Mouse (Mus musculus): ENCODE data around the gene Stap1. TPM values are rescaled to one million over a fixed set of nuclear protein-coding genes. Genes with fewer than 3 reads are reported as not detected.
A peak's percentile ranks its signal among the peaks of the same experiment; 100 is the strongest.

Gene Stap1
- polyA plus RNA-seq, 1 experiment from 2014 or later = 0.32 TPM

DNA sequence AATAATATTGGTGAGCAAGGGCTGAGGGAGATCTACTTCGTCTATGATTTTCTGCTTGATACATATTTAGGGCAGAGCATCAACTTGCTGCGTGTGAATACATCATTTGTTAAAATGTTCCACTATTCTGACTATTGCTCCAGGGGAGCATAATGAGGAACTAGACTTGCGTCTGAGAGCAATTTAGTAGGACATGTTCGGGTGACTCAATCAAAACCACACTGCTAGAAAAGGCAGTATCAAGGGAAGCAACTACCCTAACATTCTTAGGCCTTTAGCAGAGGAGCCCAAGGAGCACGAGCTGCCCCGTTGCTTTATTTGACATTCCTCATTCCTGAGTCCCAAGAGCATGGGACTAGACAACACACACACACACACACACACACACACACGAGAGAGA, 13.4 kb downstream of the Stap1 start:
- Histone ChIP-seq H3K4me1 (no peaks in the 10 kb centered on the region), H3K4me3 (no peak overlapping the region), H3K27me3 (replicated peaks) (no peaks in the 10 kb centered on the region), H3K36me3 (no peaks in the 10 kb centered on the region), H3K9me3 (no peaks in the 10 kb centered on the region), H3K4me2 (no peak overlapping the region), H3K27ac (replicated peaks) (no peak overlapping the region), H3K9ac (no peak overlapping the region)
- 83% methylated on average over 7 of the region's 7 CpGs for WGBS
- no peak for ATAC-seq (ENCODE audit: extremely low read depth, insufficient number of reproducible peaks, low FRiP score, low TSS enrichment)

DNA sequence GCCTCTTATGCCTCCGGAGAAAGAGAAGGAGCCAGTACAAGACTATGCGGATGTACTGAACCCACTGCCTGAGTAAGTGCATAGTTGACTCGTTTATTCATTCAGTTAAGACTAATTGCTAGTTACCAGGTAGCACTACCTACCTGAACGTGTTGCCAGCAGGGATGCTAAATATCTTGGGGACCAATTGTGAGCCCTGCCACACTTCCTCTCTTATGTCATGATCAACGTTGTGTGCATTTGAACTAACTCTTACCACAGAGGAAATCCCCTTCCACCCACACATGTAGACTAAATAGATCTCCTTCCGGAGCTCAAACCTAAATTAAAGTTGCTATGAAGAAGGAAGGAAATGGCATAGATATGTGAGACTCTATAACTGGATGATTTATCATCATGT, 15.2 kb downstream of the Stap1 start:
- Histone ChIP-seq H3K9ac (no peak overlapping the region), H3K4me2 (no peak overlapping the region), H3K27me3 (replicated peaks) (no peaks in the 10 kb centered on the region), H3K9me3 (no peaks in the 10 kb centered on the region), H3K36me3 (no peaks in the 10 kb centered on the region), H3K4me1 (no peaks in the 10 kb centered on the region), H3K4me3 (no peak overlapping the region), H3K27ac (replicated peaks) (no peak overlapping the region)
- ATAC-seq (ENCODE audit: extremely low read depth, insufficient number of reproducible peaks, low FRiP score, low TSS enrichment) = no peak
- 72% methylated on average over 6 of the region's 6 CpGs for WGBS

- no peaks in the 10 kb centered on the region for H3K27me3 ChIP-seq (replicated peaks)
- no peak for ATAC-seq (ENCODE audit: extremely low read depth, insufficient number of reproducible peaks, low FRiP score, low TSS enrichment)
- no peak overlapping the region for H3K4me2 ChIP-seq
- no peaks in the 10 kb centered on the region for H3K9me3 ChIP-seq
- H3K9ac ChIP-seq = no peak overlapping the region
- no peak overlapping the region for H3K27ac ChIP-seq (replicated peaks)
- H3K4me3 ChIP-seq = no peak overlapping the region
- 37% methylated on average over 9 of the region's 9 CpGs for WGBS
- no peaks in the 10 kb centered on the region for H3K4me1 ChIP-seq
- no peaks in the 10 kb centered on the region for H3K36me3 ChIP-seq
These were observed 23.2 kb downstream of the Stap1 start for GRCm38 (mm10) chr5:86094754-86095153.

DNA sequence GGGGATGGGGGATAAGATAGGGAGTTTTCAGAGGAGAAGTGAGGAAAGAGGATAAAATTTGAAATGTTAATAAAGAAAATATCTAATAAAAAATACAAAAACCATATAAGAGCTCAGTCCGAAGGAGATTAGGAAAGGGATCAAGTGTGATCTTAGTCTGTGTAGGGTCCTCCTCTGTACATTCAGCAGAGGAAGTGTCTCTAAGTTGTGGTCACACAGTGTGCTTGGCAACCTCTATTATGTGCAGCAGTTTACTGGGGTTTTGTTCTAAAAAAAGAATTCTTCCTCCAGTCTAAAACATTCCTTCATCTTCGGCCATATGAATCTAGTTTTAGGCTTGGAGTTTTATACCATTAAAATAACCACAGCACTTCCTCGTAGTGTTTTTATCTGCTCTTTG, 27.4 kb downstream of the Stap1 start:
- ATAC-seq (ENCODE audit: extremely low read depth, insufficient number of reproducible peaks, low FRiP score, low TSS enrichment) = no peak
- H3K36me3 ChIP-seq = no peaks in the 10 kb centered on the region
- H3K9me3 ChIP-seq = no peaks in the 10 kb centered on the region
- H3K4me3 ChIP-seq = no peak overlapping the region
- no peaks in the 10 kb centered on the region for H3K27me3 ChIP-seq (replicated peaks)
- H3K4me2 ChIP-seq = no peak overlapping the region
- H3K4me1 ChIP-seq = 0 out of 2 replicates have a peak, but pooled peaks cover 4% of the 10 kb centered on the region
- H3K27ac ChIP-seq (replicated peaks) = no peak overlapping the region
- 69% methylated on average over 3 of the region's 3 CpGs for WGBS
- H3K9ac ChIP-seq = no peak overlapping the region

- 69% methylated on average over 3 of the region's 3 CpGs for WGBS
- Histone ChIP-seq H3K36me3 (peaks cover 3% of the 10 kb centered on the region; the same call in 1 of the 2 replicates), H3K4me2 (no peak overlapping the region), H3K4me1 (0 out of 2 replicates have a peak, but pooled peaks cover 4% of the 10 kb centered on the region), H3K27me3 (replicated peaks) (no peaks in the 10 kb centered on the region), H3K9me3 (no peaks in the 10 kb centered on the region), H3K27ac (replicated peaks) (no peak overlapping the region), H3K4me3 (no peak overlapping the region), H3K9ac (no peak overlapping the region)
- no peak for ATAC-seq (ENCODE audit: extremely low read depth, insufficient number of reproducible peaks, low FRiP score, low TSS enrichment)
These were observed 29.1 kb downstream of the Stap1 start for GRCm38 (mm10) chr5:86100621-86101020.

DNA sequence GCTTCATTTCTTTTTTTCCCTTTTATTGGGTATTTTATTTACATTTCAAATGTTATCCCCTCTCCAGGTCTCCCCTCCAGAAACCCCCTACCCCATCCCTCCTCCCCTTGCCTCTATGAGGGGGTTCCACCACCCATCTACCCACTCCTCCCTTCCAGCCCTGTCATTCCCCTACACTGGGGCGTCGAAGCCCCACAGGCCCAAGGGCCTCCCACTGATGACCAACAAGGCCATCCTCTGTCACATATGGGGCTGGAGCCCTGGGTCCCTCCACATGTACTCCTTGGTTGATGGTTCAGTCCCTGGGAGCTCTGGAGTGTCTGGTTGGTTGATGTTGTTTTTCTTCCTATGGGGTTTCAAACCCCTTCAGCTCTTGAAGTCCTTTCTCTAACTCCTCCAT, 30.6 kb downstream of the Stap1 start:
- 0 out of 2 replicates have a peak, but pooled peaks cover 4% of the 10 kb centered on the region for H3K4me1 ChIP-seq
- H3K27me3 ChIP-seq (replicated peaks) = no peaks in the 10 kb centered on the region
- ATAC-seq (ENCODE audit: extremely low read depth, insufficient number of reproducible peaks, low FRiP score, low TSS enrichment) = no peak
- no peak overlapping the region for H3K27ac ChIP-seq (replicated peaks)
- peaks cover 11% of the 10 kb centered on the region for H3K36me3 ChIP-seq
- H3K9ac ChIP-seq = no peak overlapping the region
- H3K4me3 ChIP-seq = no peak overlapping the region
- no peaks in the 10 kb centered on the region for H3K9me3 ChIP-seq
- H3K4me2 ChIP-seq = no peak overlapping the region
- WGBS = 88% methylated on average over 2 of the region's 2 CpGs

DNA sequence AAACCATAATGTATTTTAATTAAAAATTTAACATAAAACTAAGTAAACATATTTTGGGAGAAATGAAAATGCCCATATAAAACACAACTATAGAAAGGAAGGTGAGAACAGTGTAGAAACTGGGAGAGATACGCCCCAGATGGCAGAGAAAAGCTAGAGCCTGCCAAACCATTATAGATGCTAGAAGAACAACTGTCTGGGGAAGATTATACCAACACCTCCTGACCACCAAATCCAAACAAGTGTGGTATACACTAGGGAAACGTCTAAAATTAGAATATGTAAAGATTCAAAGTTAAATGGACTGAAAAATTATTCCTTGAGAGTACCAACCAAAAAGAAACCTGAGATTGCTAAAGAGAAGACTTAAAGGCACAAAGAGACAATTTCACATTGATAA, 35.1 kb downstream of the Stap1 start:
- ATAC-seq (ENCODE audit: extremely low read depth, insufficient number of reproducible peaks, low FRiP score, low TSS enrichment) = no peak
- Histone ChIP-seq H3K27ac (replicated peaks) (no peak overlapping the region), H3K36me3 (peaks cover 32% of the 10 kb centered on the region), H3K9me3 (no peaks in the 10 kb centered on the region), H3K4me3 (no peak overlapping the region), H3K9ac (no peak overlapping the region), H3K4me1 (no peaks in the 10 kb centered on the region), H3K27me3 (replicated peaks) (no peaks in the 10 kb centered on the region), H3K4me2 (no peak overlapping the region)
- 81% methylated on average over 2 of the region's 2 CpGs for WGBS

GRCm38 (mm10) chr5:86111074-86111473, 39.5 kb downstream of the Stap1 start:
- ATAC-seq (ENCODE audit: extremely low read depth, insufficient number of reproducible peaks, low FRiP score, low TSS enrichment) = no peak
- H3K4me2 ChIP-seq = no peak overlapping the region
- peaks cover 12% of the 10 kb centered on the region for H3K4me1 ChIP-seq
- peaks cover 35% of the 10 kb centered on the region for H3K36me3 ChIP-seq
- no peak overlapping the region for H3K27ac ChIP-seq (replicated peaks)
- H3K27me3 ChIP-seq (replicated peaks) = no peaks in the 10 kb centered on the region
- no peaks in the 10 kb centered on the region for H3K9me3 ChIP-seq
- WGBS = 86% methylated on average over 1 of the region's 1 CpGs
- no peak overlapping the region for H3K4me3 ChIP-seq
- H3K9ac ChIP-seq = no peak overlapping the region

DNA sequence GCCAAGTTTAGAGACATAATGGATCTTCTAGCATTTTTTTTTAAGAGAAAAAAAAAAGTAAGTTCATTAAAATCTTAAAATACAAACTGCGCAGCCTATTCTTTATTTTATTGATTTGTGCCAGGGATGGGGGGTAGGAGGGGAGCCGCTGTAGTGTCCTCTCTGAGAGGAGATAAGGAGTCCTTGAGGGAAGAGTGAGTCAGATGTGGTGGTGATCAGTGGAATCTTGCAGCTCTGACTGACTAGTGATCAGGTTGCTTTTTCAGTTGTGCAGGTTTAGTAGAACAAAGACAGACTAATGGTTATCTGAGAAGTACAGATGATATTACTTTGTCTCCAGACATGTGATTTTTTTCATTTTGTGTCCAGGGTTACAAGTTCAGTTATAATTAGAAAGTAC, 41.5 kb downstream of the Stap1 start:
- no peak overlapping the region for H3K4me3 ChIP-seq
- 0 out of 2 replicates have a peak overlapping the region, but pooled peaks have one; percentile 18 for H3K4me2 ChIP-seq
- H3K27ac ChIP-seq (replicated peaks) = 0 out of 2 replicates have a peak overlapping the region, but pooled peaks have one; percentile 56
- no peak overlapping the region for H3K9ac ChIP-seq
- no peaks in the 10 kb centered on the region for H3K27me3 ChIP-seq (replicated peaks)
- H3K36me3 ChIP-seq = peaks cover 27% of the 10 kb centered on the region
- ATAC-seq (ENCODE audit: extremely low read depth, insufficient number of reproducible peaks, low FRiP score, low TSS enrichment) = no peak
- H3K9me3 ChIP-seq = no peaks in the 10 kb centered on the region
- peaks cover 12% of the 10 kb centered on the region for H3K4me1 ChIP-seq
- WGBS = 41% methylated on average over 2 of the region's 2 CpGs

DNA sequence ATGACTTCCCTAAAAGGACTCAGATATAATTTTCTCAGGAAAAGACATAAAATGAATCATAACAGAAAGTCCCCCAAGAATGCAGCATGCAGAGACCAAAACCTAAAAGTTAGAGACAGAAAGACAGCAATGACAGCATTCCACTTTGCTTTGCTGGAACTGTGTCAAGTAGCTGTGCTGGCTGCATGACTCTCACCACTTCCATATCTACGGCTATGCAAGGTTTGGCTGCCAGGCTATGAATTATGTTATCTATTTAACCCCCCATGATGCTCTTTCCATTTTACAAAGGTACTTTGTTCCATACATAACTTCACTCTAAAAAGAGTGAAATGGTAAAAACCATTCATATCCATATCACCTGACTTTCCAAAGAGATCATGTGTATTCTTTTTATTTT, 42.5 kb downstream of the Stap1 start:
- peak overlapping the region; percentile 56 for H3K27ac ChIP-seq (replicated peaks)
- 0 out of 2 replicates have a peak overlapping the region, but pooled peaks have one; percentile 8 for H3K9ac ChIP-seq
- peaks cover 12% of the 10 kb centered on the region for H3K4me1 ChIP-seq
- no peaks in the 10 kb centered on the region for H3K27me3 ChIP-seq (replicated peaks)
- H3K4me3 ChIP-seq = no peak overlapping the region
- 0 out of 2 replicates have a peak overlapping the region, but pooled peaks have one; percentile 18 for H3K4me2 ChIP-seq
- 36% methylated on average over 1 of the region's 1 CpGs for WGBS
- H3K9me3 ChIP-seq = no peaks in the 10 kb centered on the region
- H3K36me3 ChIP-seq = peaks cover 28% of the 10 kb centered on the region
- ATAC-seq (ENCODE audit: extremely low read depth, insufficient number of reproducible peaks, low FRiP score, low TSS enrichment) = no peak

- 87% methylated on average over 9 of the region's 9 CpGs for WGBS
- Histone ChIP-seq H3K4me3 (no peak overlapping the region), H3K4me2 (no peak overlapping the region), H3K4me1 (peaks cover 6% of the 10 kb centered on the region), H3K36me3 (peaks cover 38% of the 10 kb centered on the region), H3K27ac (replicated peaks) (no peak overlapping the region), H3K9me3 (no peaks in the 10 kb centered on the region), H3K27me3 (replicated peaks) (no peaks in the 10 kb centered on the region), H3K9ac (no peak overlapping the region)
- no peak for ATAC-seq (ENCODE audit: extremely low read depth, insufficient number of reproducible peaks, low FRiP score, low TSS enrichment)
These were observed 47.0 kb downstream of the Stap1 start for GRCm38 (mm10) chr5:86118457-86119094.

DNA sequence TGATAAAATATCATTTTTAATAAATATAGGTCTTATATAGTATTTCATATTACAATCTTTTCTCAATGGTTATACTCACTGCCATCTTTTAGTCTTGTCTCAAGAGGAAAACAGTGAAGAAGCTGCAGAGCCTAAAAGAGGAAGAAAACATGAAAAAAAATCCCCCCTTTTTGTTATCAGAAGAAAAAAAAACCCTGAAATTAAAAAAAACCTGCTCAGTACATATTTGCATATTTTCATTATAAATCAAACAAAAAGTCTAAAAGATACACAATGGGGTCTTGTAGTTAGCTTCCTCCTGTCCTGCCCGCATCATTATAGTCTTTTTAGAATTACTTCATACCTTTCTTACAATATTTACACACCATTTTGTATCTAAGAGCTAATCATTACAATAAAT, 57.2 kb downstream of the Stap1 start:
- no peak overlapping the region for H3K4me2 ChIP-seq
- WGBS = 96% methylated on average over 1 of the region's 1 CpGs
- ATAC-seq (ENCODE audit: extremely low read depth, insufficient number of reproducible peaks, low FRiP score, low TSS enrichment) = no peak
- no peaks in the 10 kb centered on the region for H3K27me3 ChIP-seq (replicated peaks)
- no peak overlapping the region for H3K9ac ChIP-seq
- no peak overlapping the region for H3K27ac ChIP-seq (replicated peaks)
- H3K4me3 ChIP-seq = no peak overlapping the region
- H3K36me3 ChIP-seq = peaks cover 45% of the 10 kb centered on the region
- H3K4me1 ChIP-seq = no peaks in the 10 kb centered on the region
- H3K9me3 ChIP-seq = no peaks in the 10 kb centered on the region
